Mouse (Mus musculus): ENCODE measurements around the gene Ppm1h.

The Ppm1h gene

GRCm38 (mm10) chr10:122678541-122679436 lies at the start of gene Ppm1h:
Gene Ppm1h, plus strand, starts transcription at chr10:122678762.
- peak; percentile 81 for DNase-seq (ENCODE audit: low spot score)

DNA sequence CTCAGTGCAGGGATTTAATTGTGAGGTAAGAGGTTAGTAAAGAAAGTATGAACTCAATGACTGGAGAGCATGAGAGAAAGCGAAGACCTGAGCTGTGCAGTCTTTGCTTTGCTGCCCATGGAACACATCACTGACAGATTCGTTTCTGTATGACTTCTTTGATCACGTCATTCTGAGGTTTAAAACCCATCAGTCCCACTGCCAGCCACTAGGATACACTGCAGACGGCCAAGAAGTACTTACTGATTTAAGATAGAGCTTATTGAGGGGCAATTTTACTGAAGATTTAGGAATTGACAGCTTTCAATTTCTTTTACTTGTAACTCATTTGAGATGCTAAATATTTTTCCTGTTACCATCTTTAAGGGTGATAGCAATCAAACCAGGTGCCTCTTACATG lies 49.6 kb upstream of the Ppm1h start:
- no peak for DNase-seq (ENCODE audit: low spot score)

DNA sequence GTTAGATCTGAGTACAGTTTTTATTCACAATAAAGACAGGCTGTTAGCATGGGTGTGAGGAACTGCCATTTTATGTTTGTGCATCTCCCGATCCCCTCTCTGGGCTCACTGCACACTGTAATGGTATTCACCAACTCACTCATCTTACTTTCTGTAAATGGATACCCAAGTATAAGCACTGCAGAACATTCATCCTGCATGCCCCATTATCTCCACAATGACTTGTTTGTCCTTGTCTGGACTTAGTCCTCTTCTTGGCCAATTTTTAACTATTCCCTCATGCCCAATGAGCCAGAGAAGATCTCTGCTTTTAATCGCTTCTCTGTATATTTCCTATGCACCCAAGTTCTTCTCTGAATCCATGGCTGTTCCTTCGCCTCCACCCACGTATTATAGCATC lies 38.7 kb upstream of the Ppm1h start:
- DNase-seq (ENCODE audit: low spot score) = no peak

- DNase-seq (ENCODE audit: low spot score) = no peak
Observed at GRCm38 (mm10) chr10:122641263-122641795, 37.2 kb upstream of the Ppm1h start.

GRCm38 (mm10) chr10:122642125-122642524 lies 36.4 kb upstream of the Ppm1h start:
- no peak for DNase-seq (ENCODE audit: low spot score)

DNA sequence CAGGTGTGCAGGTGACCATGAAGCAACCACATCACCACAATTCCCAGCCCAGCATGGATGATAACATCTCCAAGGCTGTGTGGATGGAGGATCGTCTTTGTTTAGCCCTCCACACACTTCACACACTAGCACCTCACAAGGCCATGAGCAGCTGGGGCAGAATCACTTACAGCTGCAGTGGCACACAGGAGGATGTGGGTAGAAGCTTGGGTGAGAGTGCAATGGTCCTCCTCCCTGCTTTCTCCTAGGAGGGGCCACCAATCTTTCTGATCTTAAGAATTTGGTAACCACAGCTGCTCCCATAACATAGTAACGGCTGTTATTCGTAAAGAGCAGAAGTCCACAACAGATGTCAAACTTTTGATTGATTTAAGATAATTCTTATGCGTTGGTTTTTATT lies 26.6 kb upstream of the Ppm1h start:
- DNase-seq (ENCODE audit: low spot score) = no peak

DNA sequence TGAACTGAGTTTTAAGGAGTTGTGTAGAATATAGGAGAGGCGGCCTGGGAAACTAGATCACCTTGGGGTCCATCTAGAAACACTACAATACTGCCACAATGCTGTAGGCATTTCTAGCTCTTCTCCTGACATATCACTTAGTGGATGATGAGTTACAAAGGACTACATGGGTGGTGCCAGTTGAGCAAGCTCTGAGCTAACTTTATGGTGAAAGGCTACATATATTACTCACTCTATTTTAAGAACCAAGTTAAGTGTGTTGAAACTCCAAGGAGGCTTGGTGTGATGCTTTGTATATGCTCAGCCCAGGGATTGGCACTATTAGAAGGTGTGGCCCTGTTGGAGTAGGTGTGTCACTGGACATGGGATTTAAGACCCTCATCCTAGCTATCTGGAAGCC lies 26.0 kb upstream of the Ppm1h start:
- no peak for DNase-seq (ENCODE audit: low spot score)

GRCm38 (mm10) chr10:122665652-122666051 lies 12.9 kb upstream of the Ppm1h start:
- DNase-seq (ENCODE audit: low spot score) = no peak

DNA sequence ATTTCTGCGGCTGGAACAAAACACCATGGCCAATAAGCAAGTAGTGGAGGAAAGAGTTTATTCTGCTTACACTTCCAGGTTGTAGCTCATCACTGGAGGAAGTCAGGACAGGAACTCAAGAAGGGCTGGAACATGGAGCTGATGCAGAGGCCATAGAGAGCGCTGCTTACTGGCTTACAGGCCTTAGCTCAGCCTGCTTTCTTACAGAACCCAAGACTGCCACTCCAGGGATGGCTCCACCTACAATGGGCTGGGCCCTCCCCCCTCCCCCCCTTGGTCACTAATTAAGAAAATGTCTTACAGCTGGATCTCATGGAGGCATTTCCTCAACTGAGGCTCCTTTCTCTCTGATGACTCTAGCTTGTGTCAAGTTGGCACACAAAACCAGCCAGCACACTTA lies 7.3 kb upstream of the Ppm1h start:
- DNase-seq (ENCODE audit: low spot score) = no peak

DNA sequence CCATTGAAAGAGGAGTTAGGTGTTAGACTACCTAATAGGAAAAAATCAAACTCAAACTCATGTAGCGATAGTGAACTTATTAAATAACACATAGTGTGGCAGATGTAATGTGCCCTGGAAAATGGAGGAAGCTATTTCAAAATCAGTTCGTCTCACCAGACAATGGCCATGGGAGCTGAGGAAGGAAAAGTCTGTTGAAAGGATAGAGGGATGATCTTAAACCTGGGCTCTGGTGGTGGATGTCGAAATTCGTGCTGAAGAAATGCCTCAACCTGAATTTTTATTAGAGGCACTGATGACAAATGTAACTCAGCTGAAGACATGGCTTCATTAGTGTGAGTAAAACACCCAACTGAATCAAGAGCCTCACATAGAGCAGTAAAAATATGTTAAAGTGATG lies 6.5 kb upstream of the Ppm1h start:
- no peak for DNase-seq (ENCODE audit: low spot score)

GRCm38 (mm10) chr10:122679437-122680045 lies 979 bp downstream of the Ppm1h start:
- DNase-seq (ENCODE audit: low spot score) = peak; percentile 27

DNA sequence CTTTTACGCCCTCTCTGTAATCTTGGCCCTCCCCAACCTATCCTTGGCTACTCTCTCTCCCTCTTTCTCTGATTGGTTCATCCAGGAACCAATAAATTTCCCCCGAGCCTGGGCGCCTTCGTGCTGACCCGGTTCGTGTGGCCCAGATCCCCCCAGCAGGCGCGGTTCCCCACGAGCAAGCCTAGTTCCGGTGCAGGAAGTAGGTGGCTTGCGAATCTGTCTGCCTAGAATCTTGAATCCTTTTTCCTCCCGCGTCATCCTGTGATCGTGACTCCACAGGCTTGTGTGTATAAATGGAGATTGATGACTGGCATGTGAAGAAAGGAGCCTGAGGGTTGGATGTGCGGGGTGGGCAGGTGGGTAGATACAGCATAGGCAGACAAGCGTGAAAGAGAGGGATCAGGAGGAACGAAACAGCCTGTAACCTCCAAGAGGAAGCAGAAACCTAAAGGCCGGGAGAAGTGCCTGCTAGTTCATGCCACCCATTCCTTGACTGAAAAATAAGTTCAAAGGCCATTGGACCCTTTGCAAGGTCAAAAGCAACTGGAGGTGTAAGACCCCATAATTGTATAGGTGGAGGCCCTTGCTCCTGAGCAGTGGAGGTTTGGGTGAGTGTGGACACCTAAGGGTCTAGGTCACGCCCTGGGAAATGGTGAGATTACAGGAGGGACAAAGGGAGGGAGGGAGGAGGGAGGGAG lies 2.0 kb downstream of the Ppm1h start:
- peak; percentile 18 for DNase-seq (ENCODE audit: low spot score)

GRCm38 (mm10) chr10:122681085-122681408 lies 2.5 kb downstream of the Ppm1h start:
- no peak for DNase-seq (ENCODE audit: low spot score)

- no peak for DNase-seq (ENCODE audit: low spot score)
Observed at GRCm38 (mm10) chr10:122683819-122684330, 5.3 kb downstream of the Ppm1h start.

DNA sequence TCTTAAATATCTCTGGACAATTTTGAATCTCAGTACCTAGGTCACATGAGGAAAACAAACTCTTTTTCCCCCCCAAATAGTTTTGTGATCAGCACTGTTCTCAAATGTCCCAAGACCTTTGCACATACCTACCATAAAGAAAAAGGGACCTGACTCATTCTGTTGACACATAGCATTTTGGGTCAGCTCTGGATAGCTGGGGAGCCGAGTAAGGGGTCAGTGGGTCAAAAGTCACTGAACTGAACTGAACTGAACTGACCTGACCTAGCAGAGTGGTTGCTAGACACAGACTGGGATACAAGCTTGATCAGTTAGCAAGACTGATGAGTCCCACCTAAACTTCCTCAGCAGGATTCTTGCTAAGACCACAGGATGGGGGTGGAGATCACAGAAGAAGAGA lies 6.7 kb downstream of the Ppm1h start:
- DNase-seq (ENCODE audit: low spot score) = no peak

DNA sequence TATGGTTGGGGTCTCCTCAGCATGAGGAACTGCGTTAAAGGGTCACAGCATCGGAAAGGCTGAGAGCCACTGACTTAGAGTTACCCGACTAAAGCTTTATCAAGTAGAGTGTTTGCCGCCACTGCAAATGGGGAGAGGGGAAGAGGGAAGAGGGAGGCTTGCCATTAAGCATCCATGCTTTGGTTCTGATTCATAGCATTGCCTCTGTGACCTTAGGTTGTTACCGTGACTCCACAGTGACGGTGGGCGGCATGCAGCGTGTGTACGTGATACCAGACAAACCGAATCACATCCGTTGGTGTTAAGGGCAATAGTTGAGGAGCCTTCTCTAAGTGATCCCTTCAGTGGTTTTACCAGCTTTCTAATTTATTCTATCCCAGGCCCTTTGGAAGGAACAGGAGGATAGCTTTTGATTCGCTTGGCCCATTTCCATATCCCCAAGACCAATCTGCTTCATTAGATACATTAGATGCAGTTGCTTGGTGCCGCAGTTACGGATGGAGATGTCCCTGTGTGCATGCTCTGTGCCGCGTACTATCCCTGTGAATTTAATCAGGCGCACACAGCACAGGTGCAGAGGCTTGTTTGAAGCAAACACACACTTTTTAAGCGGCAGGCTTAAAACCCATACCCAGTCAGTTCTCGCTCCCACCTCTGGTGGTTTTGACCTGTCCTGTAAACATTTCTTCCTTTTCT lies 7.4 kb downstream of the Ppm1h start:
- no peak for DNase-seq (ENCODE audit: low spot score)

- no peak for DNase-seq (ENCODE audit: low spot score)
Observed at GRCm38 (mm10) chr10:122690698-122691097, 12.1 kb downstream of the Ppm1h start.

- DNase-seq (ENCODE audit: low spot score) = no peak
Observed at GRCm38 (mm10) chr10:122693158-122693777, 14.7 kb downstream of the Ppm1h start.

DNA sequence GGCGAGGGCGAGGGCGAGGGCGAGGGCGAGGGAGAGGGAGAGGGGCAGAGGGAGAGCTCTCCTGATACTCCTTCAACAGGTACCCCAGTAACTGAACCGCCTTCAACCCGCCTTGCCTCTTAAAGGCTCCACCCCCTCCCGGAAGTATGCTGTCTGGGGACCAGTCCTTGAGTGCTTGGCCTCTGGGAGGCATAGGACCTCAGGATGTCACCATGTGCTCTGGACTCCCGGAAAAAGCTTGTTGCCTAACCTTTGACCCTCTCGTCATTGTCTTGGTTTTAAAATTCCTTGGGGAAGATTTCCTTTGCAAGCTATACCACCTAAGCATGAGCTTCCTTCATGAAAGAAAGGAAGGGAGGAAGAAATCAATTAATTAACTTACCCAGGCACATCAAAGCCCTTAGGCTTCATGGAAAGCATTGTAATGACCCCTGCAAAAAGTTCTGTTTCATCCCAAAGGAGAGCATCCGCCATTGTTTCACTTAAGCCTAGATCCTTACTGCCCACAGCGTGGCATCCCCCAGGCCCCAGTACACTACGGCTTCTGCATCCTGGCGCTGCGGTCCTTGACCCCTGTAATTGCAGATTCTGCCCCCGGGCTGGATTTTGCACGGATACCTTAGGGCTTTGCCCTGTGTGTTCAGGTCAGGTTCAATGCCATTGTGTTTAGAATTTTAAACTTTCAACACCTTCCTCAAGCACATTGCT lies 15.5 kb downstream of the Ppm1h start:
- no peak for DNase-seq (ENCODE audit: low spot score)

GRCm38 (mm10) chr10:122696335-122696734 lies 17.8 kb downstream of the Ppm1h start:
- DNase-seq (ENCODE audit: low spot score) = no peak

DNA sequence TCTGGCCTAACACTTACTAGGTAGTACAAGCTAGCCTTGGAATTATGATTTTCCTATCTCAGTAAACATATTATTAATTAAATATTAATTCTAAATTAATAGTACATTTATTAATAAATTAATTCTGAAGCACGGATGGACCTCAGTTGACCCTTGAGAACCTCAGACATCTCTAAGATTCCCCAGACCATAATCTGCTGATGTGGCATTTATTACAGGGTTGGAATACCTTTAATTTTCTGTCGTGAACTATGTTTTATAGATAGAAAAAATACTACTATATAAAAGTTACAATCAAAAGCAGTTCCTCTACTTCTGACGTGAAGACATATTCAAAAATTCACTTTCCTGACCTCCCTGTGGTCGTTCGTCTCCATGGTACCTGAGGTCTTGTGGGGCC lies 19.8 kb downstream of the Ppm1h start:
- DNase-seq (ENCODE audit: low spot score) = no peak
